Mouse (Mus musculus): ENCODE results near the gene Mars.
"Not testable (repeated sequence)": the region's sequence is repeated elsewhere in the genome, so short reads cannot be mapped to it uniquely, and the experiment has no call there.

The Mars gene

GRCm38 (mm10) chr10:127309167-127309566, 2.4 kb downstream of the Mars start:
- not testable (repeated sequence) for DNase-seq

GRCm38 (mm10) chr10:127303136-127303535, 8.4 kb downstream of the Mars start:
- no peak for DNase-seq

GRCm38 (mm10) chr10:127300361-127300760, 11.2 kb downstream of the Mars start:
- no peak for DNase-seq

GRCm38 (mm10) chr10:127297015-127297871, 14.3 kb downstream of the Mars start:
- DNase-seq: no peak

- no peak for DNase-seq
These were observed 15.4 kb downstream of the Mars start for GRCm38 (mm10) chr10:127295986-127296794.

GRCm38 (mm10) chr10:127294895-127295510, 16.6 kb downstream of the Mars start:
- DNase-seq: no peak

GRCm38 (mm10) chr10:127293590-127294113, 17.9 kb downstream of the Mars start:
- no peak for DNase-seq

- no peak for DNase-seq
These were observed 18.5 kb downstream of the Mars start for GRCm38 (mm10) chr10:127292987-127293538.

GRCm38 (mm10) chr10:127291881-127292638, 19.5 kb downstream of the Mars start:
- no peak for DNase-seq

- peak; percentile 82 for DNase-seq
These were observed 20.4 kb downstream of the Mars start for GRCm38 (mm10) chr10:127290930-127291880.

GRCm38 (mm10) chr10:127290307-127290929, 21.2 kb downstream of the Mars start:
- DNase-seq: peak; percentile 100

GRCm38 (mm10) chr10:127289573-127290191, 21.9 kb downstream of the Mars start:
- DNase-seq: peak; percentile 90

GRCm38 (mm10) chr10:127288800-127289572, 22.6 kb downstream of the Mars start, which contains the start of gene Mbd6:
TSS of gene Mbd6 (minus strand) at chr10:127289018.
- peak; percentile 95 for DNase-seq

GRCm38 (mm10) chr10:127288328-127288799, 23.2 kb downstream of the Mars start:
- peak; percentile 66 for DNase-seq

- DNase-seq: peak; percentile 72
These were observed 23.7 kb downstream of the Mars start for GRCm38 (mm10) chr10:127287936-127288293.

- peak; percentile 58 for DNase-seq
These were observed 24.2 kb downstream of the Mars start for GRCm38 (mm10) chr10:127287271-127287935.

GRCm38 (mm10) chr10:127286730-127287129, 24.9 kb downstream of the Mars start:
- DNase-seq: peak; percentile 67

GRCm38 (mm10) chr10:127286194-127286593, 25.4 kb downstream of the Mars start:
- no peak for DNase-seq

Measured in cerebellum, adult 9-10 months (tissue).